Mouse (Mus musculus) heart, postnatal 0 days (tissue): Measurements from ENCODE around the gene Ptpn1.

Experiments
- CTCF ChIP-seq: IDR thresholded peaks from 2 replicates; pipeline ENCODE4 v1.5.1; 2016; ENCODE audit warnings: antibody characterized with exemption, control low read depth, low read depth
- EP300 ChIP-seq: IDR thresholded peaks from 2 replicates; pipeline ENCODE4 v1.6.1; 2016; ENCODE audit warnings: antibody characterized with exemption, low read depth

DNA sequence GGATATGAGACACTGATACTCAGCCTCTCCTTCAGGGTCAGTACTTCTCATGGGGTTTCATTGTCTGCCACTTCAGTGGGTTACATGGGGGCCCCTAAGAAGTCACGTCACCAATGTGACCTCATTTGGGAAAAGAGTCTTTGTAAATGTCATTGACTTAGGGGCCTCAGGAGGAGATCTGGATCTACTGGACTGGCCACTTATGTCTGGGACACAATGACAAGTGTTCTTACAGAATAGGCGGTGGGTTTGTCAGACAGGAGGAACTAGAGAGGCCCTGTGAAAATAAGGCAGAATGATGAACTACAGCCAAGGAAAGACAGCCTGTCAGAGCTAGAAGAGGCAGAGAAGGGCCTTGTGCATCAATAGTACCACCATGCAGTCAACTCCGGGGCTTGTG, 2.9 kb upstream of the Ptpn1 start:
- TF ChIP-seq CTCF, result no peak
- no peak for TF ChIP-seq EP300
